Mouse (Mus musculus) urinary bladder, postnatal 10 days (tissue): ENCODE measurements around the gene Macf1.
A peak's percentile ranks its signal among the peaks of the same experiment; 100 is the strongest.
"Not testable (repeated sequence)": the region's sequence is repeated elsewhere in the genome, so short reads cannot be mapped to it uniquely, and the experiment has no call there.

ENCODE experiments used
- DNase-seq: peaks from one replicate; pipeline ENCODE4 v3.0.0; 2022; ENCODE audit warnings: low spot score

Macf1 gene

GRCm38 (mm10) chr4:123634436-123634835, 49.7 kb downstream of the Macf1 start:
- no peak for DNase-seq

- DNase-seq: no peak
Observed at GRCm38 (mm10) chr4:123633874-123634273, 50.3 kb downstream of the Macf1 start.

- peak; percentile 18 for DNase-seq
Observed at GRCm38 (mm10) chr4:123633370-123633769, 50.8 kb downstream of the Macf1 start.

- not testable (repeated sequence) for DNase-seq
Observed at GRCm38 (mm10) chr4:123632116-123632515, 52.0 kb downstream of the Macf1 start.

GRCm38 (mm10) chr4:123631654-123632053, 52.5 kb downstream of the Macf1 start:
- DNase-seq: no peak

- DNase-seq: no peak
Observed at GRCm38 (mm10) chr4:123627683-123628082, 56.5 kb downstream of the Macf1 start.

- no peak for DNase-seq
Observed at GRCm38 (mm10) chr4:123625332-123626072, 58.7 kb downstream of the Macf1 start.

GRCm38 (mm10) chr4:123624438-123624837, 59.7 kb downstream of the Macf1 start:
- no peak for DNase-seq

- DNase-seq: no peak
Observed at GRCm38 (mm10) chr4:123623742-123624151, 60.4 kb downstream of the Macf1 start.

- DNase-seq: no peak
Observed at GRCm38 (mm10) chr4:123621732-123622131, 62.4 kb downstream of the Macf1 start.

- no peak for DNase-seq
Observed at GRCm38 (mm10) chr4:123617727-123618389, 66.3 kb downstream of the Macf1 start.

GRCm38 (mm10) chr4:123616971-123617370, 67.2 kb downstream of the Macf1 start:
- DNase-seq: no peak

GRCm38 (mm10) chr4:123616501-123616900, 67.7 kb downstream of the Macf1 start:
- DNase-seq: no peak

GRCm38 (mm10) chr4:123613309-123613947, 70.7 kb downstream of the Macf1 start:
- no peak for DNase-seq

GRCm38 (mm10) chr4:123611940-123612339, 72.2 kb downstream of the Macf1 start:
- no peak for DNase-seq

- no peak for DNase-seq
Observed at GRCm38 (mm10) chr4:123611241-123611640, 72.9 kb downstream of the Macf1 start.

- DNase-seq: no peak
Observed at GRCm38 (mm10) chr4:123607174-123607573, 77.0 kb downstream of the Macf1 start.

GRCm38 (mm10) chr4:123605948-123606347, 78.2 kb downstream of the Macf1 start:
- DNase-seq: no peak

- no peak for DNase-seq
Observed at GRCm38 (mm10) chr4:123605309-123605708, 78.9 kb downstream of the Macf1 start.

GRCm38 (mm10) chr4:123602700-123603261, 81.4 kb downstream of the Macf1 start:
- no peak for DNase-seq

- DNase-seq: no peak
Observed at GRCm38 (mm10) chr4:123601036-123601435, 83.1 kb downstream of the Macf1 start.

GRCm38 (mm10) chr4:123598519-123599228, 85.5 kb downstream of the Macf1 start:
- DNase-seq: no peak
